Mouse (Mus musculus): ENCODE results near the gene Bicc1. TPM values are rescaled to one million over a fixed set of nuclear protein-coding genes. Genes with fewer than 3 reads are reported as not detected.

Bicc1 gene
- 65.7 and 71.7 TPM in 2 replicates for polyA plus RNA-seq (2015; fragmentation: Nextera tagmentation; extraction: Ambion mirVana)

DNA sequence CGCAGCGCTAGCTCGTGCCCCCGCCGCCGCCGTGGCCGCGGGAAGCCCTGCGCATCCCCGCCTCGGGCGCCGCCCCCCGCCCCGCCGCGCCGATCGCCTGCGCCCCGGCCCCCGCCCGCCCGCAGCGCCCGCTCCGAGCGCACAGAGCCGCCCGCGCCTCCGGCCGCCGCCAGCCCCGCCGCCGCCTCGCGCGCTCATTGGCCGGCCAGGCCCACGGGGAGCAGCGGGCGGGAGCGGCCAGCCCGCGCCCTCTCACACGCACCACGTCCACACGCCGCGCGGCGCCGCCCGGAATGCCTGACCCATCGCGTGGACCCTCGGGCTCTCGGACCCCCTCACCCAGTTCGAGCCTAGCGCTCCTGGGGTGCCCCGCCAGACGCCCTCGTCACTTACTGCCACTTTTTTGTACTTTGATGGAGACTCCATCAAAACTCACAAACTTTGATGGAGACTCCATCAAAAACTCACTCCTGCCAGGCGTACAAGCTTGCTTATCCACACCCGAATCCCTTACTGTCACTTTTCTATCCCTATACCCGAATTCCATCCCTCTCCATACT, at the start of gene Bicc1:
Gene Bicc1, minus strand, starts transcription at position 25 of the 560 bp plus-strand sequence.
- H3K27me3 ChIP-seq (ENCODE audit: insufficient read depth, low read length): no peaks in the 10 kb centered on the region
- no peaks in the 10 kb centered on the region for H3K9me3 ChIP-seq (replicated peaks; ENCODE audit: low read length)
- H3K4me1 ChIP-seq (replicated peaks; ENCODE audit: insufficient read depth, low read length): peaks cover 9% of the 10 kb centered on the region; the same call in 1 of the 2 replicates
- peak within 1 kb of the TSS; percentile 92 for H3K27ac ChIP-seq
- H3K4me3 ChIP-seq (replicated peaks; ENCODE audit: low read depth, low read length): peak within 1 kb of the TSS; percentile 66
- ATAC-seq (replicated peaks; ENCODE audit: low FRiP score, low read depth) (peak; percentile 84), DNase-seq (ENCODE audit: low spot score) (peak; percentile 68)
- peak within 1 kb of the TSS; percentile 78 for H3K4me2 ChIP-seq (ENCODE audit: low read length)
- 2% methylated on average over 52 of the region's 69 CpGs for WGBS
- peak within 1 kb of the TSS; percentile 83 for H3K9ac ChIP-seq (ENCODE audit: low read depth, low read length)
- no peaks in the 10 kb centered on the region for H3K36me3 ChIP-seq (ENCODE audit: insufficient read depth, low read length)
- TF ChIP-seq CTCF (IDR thresholded peaks at IDR 0.05; ENCODE audit: low read depth): no peak

- H3K36me3 ChIP-seq (ENCODE audit: insufficient read depth, low read length): no peaks in the 10 kb centered on the region
- DNase-seq (ENCODE audit: low spot score) (no peak), ATAC-seq (replicated peaks; ENCODE audit: low FRiP score, low read depth) (no peak)
- no peak overlapping the region for H3K27ac ChIP-seq
- 91% methylated on average over 2 of the region's 2 CpGs for WGBS
- no peak overlapping the region for H3K4me2 ChIP-seq (ENCODE audit: low read length)
- no peak for TF ChIP-seq CTCF (IDR thresholded peaks at IDR 0.05; ENCODE audit: low read depth)
- no peaks in the 10 kb centered on the region for H3K9me3 ChIP-seq (replicated peaks; ENCODE audit: low read length)
- no peak overlapping the region for H3K4me3 ChIP-seq (replicated peaks; ENCODE audit: low read depth, low read length)
- H3K9ac ChIP-seq (ENCODE audit: low read depth, low read length): no peak overlapping the region
- H3K4me1 ChIP-seq (replicated peaks; ENCODE audit: insufficient read depth, low read length): no peaks in the 10 kb centered on the region
- H3K27me3 ChIP-seq (ENCODE audit: insufficient read depth, low read length): no peaks in the 10 kb centered on the region
These were observed 42.0 kb upstream of the Bicc1 start for GRCm38 (mm10) chr10:71201512-71201911.

DNA sequence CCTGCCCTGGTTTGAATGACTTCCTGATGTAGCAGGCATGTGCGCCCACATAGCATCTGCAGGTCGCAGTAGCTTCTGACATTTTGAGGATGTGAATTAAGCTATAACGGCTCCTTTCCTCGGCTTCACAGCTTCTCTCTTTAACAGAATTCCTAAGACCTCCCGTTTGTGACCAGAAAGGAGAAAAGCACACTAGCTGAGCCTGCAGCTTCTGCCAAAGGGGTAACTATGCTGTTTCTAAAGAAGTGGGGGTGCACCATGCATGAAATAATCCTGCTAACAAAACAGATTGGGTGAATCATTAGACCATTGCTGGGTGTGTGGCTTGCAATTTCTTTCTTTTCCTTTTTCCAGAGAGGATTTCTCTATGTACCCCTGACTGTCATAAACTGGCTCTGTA, 41.5 kb upstream of the Bicc1 start:
- H3K9me3 ChIP-seq (replicated peaks; ENCODE audit: low read length): no peaks in the 10 kb centered on the region
- H3K4me2 ChIP-seq (ENCODE audit: low read length): no peak overlapping the region
- no peak overlapping the region for H3K27ac ChIP-seq
- WGBS: 53% methylated on average over 5 of the region's 5 CpGs
- H3K27me3 ChIP-seq (ENCODE audit: insufficient read depth, low read length): no peaks in the 10 kb centered on the region
- H3K36me3 ChIP-seq (ENCODE audit: insufficient read depth, low read length): no peaks in the 10 kb centered on the region
- peaks cover 5% of the 10 kb centered on the region; the same call in 1 of the 2 replicates for H3K4me1 ChIP-seq (replicated peaks; ENCODE audit: insufficient read depth, low read length)
- H3K9ac ChIP-seq (ENCODE audit: low read depth, low read length): no peak overlapping the region
- no peak for TF ChIP-seq CTCF (IDR thresholded peaks at IDR 0.05; ENCODE audit: low read depth)
- ATAC-seq (replicated peaks; ENCODE audit: low FRiP score, low read depth) (no peak), DNase-seq (ENCODE audit: low spot score) (no peak)
- H3K4me3 ChIP-seq (replicated peaks; ENCODE audit: low read depth, low read length): no peak overlapping the region

DNA sequence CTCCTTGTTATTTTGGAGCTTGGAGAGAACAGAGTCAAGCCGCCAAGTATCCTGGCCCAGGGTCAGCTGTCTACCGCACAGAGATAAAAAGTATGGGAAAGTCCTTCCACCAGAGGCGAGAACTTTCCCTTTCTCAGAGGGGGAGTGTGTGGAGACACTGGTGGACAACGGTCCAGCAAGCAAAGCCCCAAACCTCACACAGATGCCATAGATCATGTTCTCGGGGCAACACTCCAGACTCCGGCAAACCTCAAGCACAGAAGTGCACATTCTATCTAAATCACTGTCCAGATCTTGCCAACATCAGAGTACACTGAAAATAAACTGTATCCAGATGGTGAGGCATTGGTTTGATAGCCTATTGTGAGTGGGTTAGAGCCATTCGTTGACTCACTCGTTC, 39.2 kb upstream of the Bicc1 start:
- peaks cover 7% of the 10 kb centered on the region; the same call in 1 of the 2 replicates for H3K4me1 ChIP-seq (replicated peaks; ENCODE audit: insufficient read depth, low read length)
- H3K9ac ChIP-seq (ENCODE audit: low read depth, low read length): no peak overlapping the region
- H3K4me2 ChIP-seq (ENCODE audit: low read length): no peak overlapping the region
- no peak for TF ChIP-seq CTCF (IDR thresholded peaks at IDR 0.05; ENCODE audit: low read depth)
- H3K27me3 ChIP-seq (ENCODE audit: insufficient read depth, low read length): no peaks in the 10 kb centered on the region
- H3K9me3 ChIP-seq (replicated peaks; ENCODE audit: low read length): no peaks in the 10 kb centered on the region
- ATAC-seq (replicated peaks; ENCODE audit: low FRiP score, low read depth) (no peak), DNase-seq (ENCODE audit: low spot score) (peak; percentile 80)
- WGBS: 63% methylated on average over 8 of the region's 8 CpGs
- H3K27ac ChIP-seq: 0 out of 2 replicates have a peak overlapping the region, but pooled peaks have one; percentile 11
- H3K4me3 ChIP-seq (replicated peaks; ENCODE audit: low read depth, low read length): no peak overlapping the region
- no peaks in the 10 kb centered on the region for H3K36me3 ChIP-seq (ENCODE audit: insufficient read depth, low read length)

DNA sequence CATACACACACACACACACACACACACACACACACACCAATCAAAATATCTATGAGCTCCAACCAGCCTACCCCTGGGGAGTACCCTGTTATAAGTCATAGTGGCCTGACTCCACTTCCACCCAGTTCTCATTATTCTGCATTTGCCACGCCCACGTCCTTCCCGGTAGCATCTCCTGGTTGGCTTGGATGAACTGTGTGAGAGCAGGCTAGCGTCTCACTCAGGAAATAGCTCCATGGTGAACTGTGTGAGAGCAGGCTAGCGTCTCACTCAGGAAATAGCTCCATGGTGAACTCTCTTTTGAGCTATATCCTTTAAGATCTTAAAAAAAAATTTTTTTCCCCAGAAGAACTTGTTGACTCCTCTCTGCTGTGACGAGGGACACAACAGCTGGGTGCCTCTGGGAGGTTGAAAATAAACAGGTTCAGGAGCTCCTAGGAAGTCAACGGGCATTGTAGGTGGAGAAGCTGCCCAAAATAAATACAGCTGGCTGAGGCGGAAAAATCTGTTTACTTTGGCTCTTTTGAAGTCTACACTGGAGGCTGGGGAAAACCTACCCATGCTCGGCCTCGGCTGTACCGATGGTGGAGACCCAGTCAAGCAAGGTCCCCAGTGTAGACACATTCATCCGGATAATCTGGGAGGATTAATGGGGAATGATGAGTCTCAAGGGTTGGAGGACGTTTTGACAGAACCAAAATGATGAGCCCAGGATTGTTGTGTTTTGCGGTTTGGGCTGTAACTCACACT, 37.7 kb upstream of the Bicc1 start:
- Histone ChIP-seq H3K36me3 (ENCODE audit: insufficient read depth, low read length) (no peaks in the 10 kb centered on the region), H3K27me3 (ENCODE audit: insufficient read depth, low read length) (no peaks in the 10 kb centered on the region), H3K4me1 (replicated peaks; ENCODE audit: insufficient read depth, low read length) (peaks cover 7% of the 10 kb centered on the region; the same call in 1 of the 2 replicates), H3K4me3 (replicated peaks; ENCODE audit: low read depth, low read length) (no peak overlapping the region), H3K9me3 (replicated peaks; ENCODE audit: low read length) (no peaks in the 10 kb centered on the region), H3K27ac (0 out of 2 replicates have a peak overlapping the region, but pooled peaks have one; percentile 42), H3K4me2 (ENCODE audit: low read length) (no peak overlapping the region), H3K9ac (ENCODE audit: low read depth, low read length) (no peak overlapping the region)
- no peak for TF ChIP-seq CTCF (IDR thresholded peaks at IDR 0.05; ENCODE audit: low read depth)
- WGBS: 35% methylated on average over 14 of the region's 14 CpGs
- peak; percentile 64 for DNase-seq (ENCODE audit: low spot score)
- ATAC-seq (replicated peaks; ENCODE audit: low FRiP score, low read depth): no peak

GRCm38 (mm10) chr10:71195501-71195900, 36.0 kb upstream of the Bicc1 start:
- peaks cover 8% of the 10 kb centered on the region for H3K9me3 ChIP-seq (replicated peaks; ENCODE audit: low read length)
- H3K4me3 ChIP-seq (replicated peaks; ENCODE audit: low read depth, low read length): no peak overlapping the region
- ATAC-seq (replicated peaks; ENCODE audit: low FRiP score, low read depth): no peak
- DNase-seq (ENCODE audit: low spot score): peak; percentile 67
- H3K36me3 ChIP-seq (ENCODE audit: insufficient read depth, low read length): no peaks in the 10 kb centered on the region
- no peak for TF ChIP-seq CTCF (IDR thresholded peaks at IDR 0.05; ENCODE audit: low read depth)
- WGBS: 45% methylated on average over 9 of the region's 9 CpGs
- H3K9ac ChIP-seq (ENCODE audit: low read depth, low read length): no peak overlapping the region
- H3K27me3 ChIP-seq (ENCODE audit: insufficient read depth, low read length): no peaks in the 10 kb centered on the region
- peak overlapping the region; percentile 25; the same call in 1 of the 2 replicates for H3K27ac ChIP-seq
- H3K4me1 ChIP-seq (replicated peaks; ENCODE audit: insufficient read depth, low read length): peaks cover 7% of the 10 kb centered on the region; the same call in 1 of the 2 replicates
- H3K4me2 ChIP-seq (ENCODE audit: low read length): no peak overlapping the region; the same call in 1 of the 2 replicates

All from kidney, postnatal 0 days (tissue).